Mouse (Mus musculus): ENCODE measurements around the gene Atm. TPM values are rescaled to one million over a fixed set of nuclear protein-coding genes. Genes with fewer than 3 reads are reported as not detected.

The Atm gene
- polyA plus RNA-seq, 1 experiment from 2014 or later = 17.7 TPM

DNA sequence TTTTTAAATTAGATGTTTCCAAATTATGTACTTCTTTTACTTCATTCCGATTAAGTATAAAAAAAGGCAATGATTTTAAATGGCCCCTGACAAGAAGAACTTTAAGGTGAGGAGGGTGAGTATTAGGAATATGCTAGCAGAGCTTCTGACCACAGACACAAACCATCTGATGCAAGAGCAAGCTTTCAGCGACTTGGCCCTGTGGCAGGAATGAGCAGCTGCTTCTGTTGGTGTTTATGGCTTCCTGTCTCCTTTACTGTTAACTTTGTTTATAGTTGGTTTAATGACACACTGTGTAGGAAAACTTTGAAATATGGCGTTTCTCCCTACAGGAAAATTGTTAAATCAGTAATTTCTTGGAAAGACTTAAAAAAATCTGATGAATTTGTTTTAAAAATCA, 108.9 kb downstream of the Atm start:
- H3K27me3 ChIP-seq (ENCODE audit: control insufficient read depth, insufficient read depth, low read length) = no peaks in the 10 kb centered on the region
- H3K9ac ChIP-seq (ENCODE audit: low read length) = no peak overlapping the region
- ATAC-seq (ENCODE audit: insufficient number of reproducible peaks, low FRiP score, low TSS enrichment, low read depth) = no peak
- H3K27ac ChIP-seq (replicated peaks; ENCODE audit: low read depth, low read length) = no peak overlapping the region
- no peaks in the 10 kb centered on the region for H3K36me3 ChIP-seq (ENCODE audit: control insufficient read depth, insufficient read depth, low read length)
- no peaks in the 10 kb centered on the region for H3K9me3 ChIP-seq (ENCODE audit: control insufficient read depth, low read length)
- DNase-seq (ENCODE audit: low spot score) = no peak
- H3K4me3 ChIP-seq (ENCODE audit: low read depth, low read length) = no peak overlapping the region
- WGBS = 50% methylated on average over 3 of the region's 3 CpGs
- no peak overlapping the region for H3K4me2 ChIP-seq (ENCODE audit: low read depth, severe bottlenecking)
- no peaks in the 10 kb centered on the region for H3K4me1 ChIP-seq (ENCODE audit: control insufficient read depth, insufficient read depth, low read length)

DNA sequence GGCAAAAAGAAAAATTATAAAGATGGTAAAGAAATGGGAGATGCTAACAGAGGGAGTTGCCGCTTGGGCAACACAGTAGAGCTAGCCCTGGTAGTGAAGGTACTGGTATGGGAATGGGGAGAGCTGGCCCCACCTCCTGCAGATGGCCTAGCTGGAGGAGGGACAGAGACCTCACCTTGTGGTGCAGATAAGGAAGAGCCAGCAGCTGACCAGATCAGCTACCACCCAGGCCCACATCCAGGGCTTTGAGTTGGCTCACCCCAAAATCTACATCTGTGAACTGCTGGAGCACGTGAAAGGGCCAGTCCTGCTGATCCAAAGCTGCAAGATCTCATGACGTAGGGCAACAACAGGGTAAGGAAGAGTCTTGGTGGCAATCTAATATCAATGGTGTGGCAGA, 109.8 kb downstream of the Atm start:
- DNase-seq (ENCODE audit: low spot score) = no peak

DNA sequence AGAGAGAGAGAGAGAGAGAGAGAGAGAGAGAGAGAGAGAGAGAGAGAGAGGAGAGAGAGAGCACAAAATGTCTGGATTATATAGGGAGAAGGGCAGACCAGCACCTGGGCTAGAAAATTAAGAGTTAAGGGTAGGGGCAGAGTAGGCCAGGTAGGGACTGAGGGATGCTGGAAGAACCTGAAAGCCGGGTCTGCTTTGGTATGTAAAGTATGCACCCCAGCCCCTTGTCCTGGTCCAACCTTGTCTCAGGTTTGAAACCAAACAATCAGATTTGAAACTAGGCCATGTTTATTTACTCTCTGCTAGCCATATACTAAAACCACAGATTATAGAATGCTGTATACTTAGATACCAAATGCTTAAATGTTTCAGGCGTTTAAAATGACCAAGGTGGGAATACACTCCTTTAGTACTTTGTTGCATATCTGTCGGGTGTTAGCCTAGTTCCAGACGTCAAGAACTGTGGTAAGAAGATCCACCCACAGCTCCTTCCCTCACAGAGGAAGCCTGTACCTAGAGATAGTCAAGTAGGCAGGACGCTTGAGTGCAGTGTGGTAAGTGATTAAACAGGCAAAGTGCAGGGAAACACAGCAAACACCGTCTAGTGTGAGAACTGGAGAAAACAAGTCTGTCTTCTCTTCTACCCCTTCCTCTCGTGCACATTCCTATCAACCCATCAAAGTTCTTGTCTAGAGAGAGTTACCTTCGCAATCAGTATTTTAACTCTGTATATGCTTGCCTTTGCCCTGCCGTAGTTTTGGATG, 114.2 kb downstream of the Atm start:
- H3K36me3 ChIP-seq (ENCODE audit: control insufficient read depth, insufficient read depth, low read length) = no peaks in the 10 kb centered on the region
- ATAC-seq (ENCODE audit: insufficient number of reproducible peaks, low FRiP score, low TSS enrichment, low read depth) (no peak), DNase-seq (ENCODE audit: low spot score) (no peak)
- no peaks in the 10 kb centered on the region for H3K9me3 ChIP-seq (ENCODE audit: control insufficient read depth, low read length)
- H3K27me3 ChIP-seq (ENCODE audit: control insufficient read depth, insufficient read depth, low read length) = no peaks in the 10 kb centered on the region
- H3K27ac ChIP-seq (replicated peaks; ENCODE audit: low read depth, low read length) = no peak overlapping the region
- 72% methylated on average over 9 of the region's 9 CpGs for WGBS
- no peak overlapping the region for H3K4me3 ChIP-seq (ENCODE audit: low read depth, low read length)
- H3K9ac ChIP-seq (ENCODE audit: low read length) = no peak overlapping the region
- H3K4me2 ChIP-seq (ENCODE audit: low read depth, severe bottlenecking) = no peak overlapping the region
- H3K4me1 ChIP-seq (ENCODE audit: control insufficient read depth, insufficient read depth, low read length) = no peaks in the 10 kb centered on the region

More for the DNA sequence above, 109.8 kb downstream of the Atm start:
- no peak overlapping the region for H3K27ac ChIP-seq (replicated peaks; ENCODE audit: low read depth, low read length)
- WGBS = 89% methylated on average over 3 of the region's 3 CpGs
- no peak overlapping the region for H3K4me2 ChIP-seq (ENCODE audit: low read depth, severe bottlenecking)
- no peaks in the 10 kb centered on the region for H3K9me3 ChIP-seq (ENCODE audit: control insufficient read depth, low read length)
- no peaks in the 10 kb centered on the region for H3K36me3 ChIP-seq (ENCODE audit: control insufficient read depth, insufficient read depth, low read length)
- no peak overlapping the region for H3K9ac ChIP-seq (ENCODE audit: low read length)
- H3K4me3 ChIP-seq (ENCODE audit: low read depth, low read length) = no peak overlapping the region
- no peak for ATAC-seq (ENCODE audit: insufficient number of reproducible peaks, low FRiP score, low TSS enrichment, low read depth)
- H3K4me1 ChIP-seq (ENCODE audit: control insufficient read depth, insufficient read depth, low read length) = no peaks in the 10 kb centered on the region
- no peaks in the 10 kb centered on the region for H3K27me3 ChIP-seq (ENCODE audit: control insufficient read depth, insufficient read depth, low read length)

DNA sequence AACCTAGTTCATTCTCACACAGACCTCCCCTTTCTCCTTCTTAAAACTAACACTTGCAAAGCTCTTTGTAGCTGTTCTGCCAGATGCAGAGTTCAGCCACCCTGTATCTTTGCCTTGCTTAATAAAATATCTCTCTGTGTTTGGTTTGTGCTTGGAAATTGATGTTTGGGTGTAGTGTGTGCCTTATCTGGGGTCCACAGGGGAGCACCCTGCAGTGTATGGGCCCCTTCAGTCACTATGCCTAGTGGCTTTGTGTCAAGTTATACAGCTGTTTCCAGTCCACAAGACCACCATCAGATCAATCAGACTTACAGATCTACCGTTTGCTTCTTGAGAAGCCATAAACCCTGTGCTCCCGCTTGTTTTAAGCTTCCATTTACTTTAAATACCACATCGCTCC, 127.1 kb downstream of the Atm start:
- ATAC-seq (ENCODE audit: insufficient number of reproducible peaks, low FRiP score, low TSS enrichment, low read depth) (no peak), DNase-seq (ENCODE audit: low spot score) (no peak)

DNA sequence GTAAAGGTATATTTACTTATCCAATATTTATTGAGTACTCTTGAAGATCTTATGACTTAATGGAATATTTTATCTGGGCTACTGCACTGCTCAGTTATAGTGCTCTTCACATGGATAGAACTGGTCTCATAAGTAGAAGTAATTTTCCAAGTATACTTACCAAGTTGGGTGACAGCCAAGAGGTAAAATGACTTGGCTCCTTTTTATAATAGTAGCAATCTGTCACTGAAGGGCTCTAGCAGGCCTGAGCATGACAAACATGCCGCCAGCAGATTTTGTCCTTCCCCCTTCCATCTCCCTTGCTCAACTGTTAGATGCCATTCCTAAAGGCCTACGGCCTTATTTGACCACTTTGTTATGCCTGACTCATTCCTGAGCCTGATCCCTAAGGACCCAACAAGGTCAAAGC, 127.6 kb downstream of the Atm start:
- Histone ChIP-seq H3K4me3 (ENCODE audit: low read depth, low read length) (no peak overlapping the region), H3K4me1 (ENCODE audit: control insufficient read depth, insufficient read depth, low read length) (peaks cover 3% of the 10 kb centered on the region; the same call in 1 of the 2 replicates), H3K36me3 (ENCODE audit: control insufficient read depth, insufficient read depth, low read length) (no peaks in the 10 kb centered on the region), H3K9ac (ENCODE audit: low read length) (no peak overlapping the region), H3K4me2 (ENCODE audit: low read depth, severe bottlenecking) (no peak overlapping the region), H3K27ac (replicated peaks; ENCODE audit: low read depth, low read length) (no peak overlapping the region), H3K27me3 (ENCODE audit: control insufficient read depth, insufficient read depth, low read length) (no peaks in the 10 kb centered on the region), H3K9me3 (ENCODE audit: control insufficient read depth, low read length) (no peaks in the 10 kb centered on the region)
- DNase-seq (ENCODE audit: low spot score) (no peak), ATAC-seq (ENCODE audit: insufficient number of reproducible peaks, low FRiP score, low TSS enrichment, low read depth) (no peak)
- WGBS = 91% methylated on average over 2 of the region's 2 CpGs

More for the DNA sequence above, 127.1 kb downstream of the Atm start:
- Histone ChIP-seq H3K4me3 (ENCODE audit: low read depth, low read length) (no peak overlapping the region), H3K36me3 (ENCODE audit: control insufficient read depth, insufficient read depth, low read length) (no peaks in the 10 kb centered on the region), H3K9ac (ENCODE audit: low read length) (no peak overlapping the region), H3K4me2 (ENCODE audit: low read depth, severe bottlenecking) (no peak overlapping the region), H3K27ac (replicated peaks; ENCODE audit: low read depth, low read length) (no peak overlapping the region), H3K4me1 (ENCODE audit: control insufficient read depth, insufficient read depth, low read length) (peaks cover 3% of the 10 kb centered on the region; the same call in 1 of the 2 replicates), H3K9me3 (ENCODE audit: control insufficient read depth, low read length) (no peaks in the 10 kb centered on the region), H3K27me3 (ENCODE audit: control insufficient read depth, insufficient read depth, low read length) (no peaks in the 10 kb centered on the region)
- 77% methylated on average over 3 of the region's 3 CpGs for WGBS

DNA sequence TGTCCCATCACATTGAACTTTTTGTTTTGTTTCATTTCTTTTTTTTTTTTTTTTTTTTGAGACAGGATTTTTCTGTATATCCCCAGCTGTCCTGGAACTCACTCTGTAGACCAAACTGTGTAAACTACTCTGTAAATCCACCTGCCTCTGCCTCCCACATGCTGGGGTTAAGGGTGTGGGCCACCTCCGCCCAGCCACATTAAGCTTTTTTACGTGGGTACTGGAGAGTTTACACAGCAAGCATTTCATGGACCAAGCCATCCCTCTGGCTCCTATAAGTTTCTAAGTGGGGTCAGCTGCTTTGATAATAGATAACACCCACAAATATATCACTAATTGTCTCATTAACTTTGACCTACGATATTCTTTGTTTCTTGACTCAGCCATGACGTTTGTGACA, 128.0 kb downstream of the Atm start:
- DNase-seq (ENCODE audit: low spot score) (no peak), ATAC-seq (ENCODE audit: insufficient number of reproducible peaks, low FRiP score, low TSS enrichment, low read depth) (no peak)
- Histone ChIP-seq H3K9me3 (ENCODE audit: control insufficient read depth, low read length) (no peaks in the 10 kb centered on the region), H3K27me3 (ENCODE audit: control insufficient read depth, insufficient read depth, low read length) (no peaks in the 10 kb centered on the region), H3K36me3 (ENCODE audit: control insufficient read depth, insufficient read depth, low read length) (no peaks in the 10 kb centered on the region), H3K27ac (replicated peaks; ENCODE audit: low read depth, low read length) (no peak overlapping the region), H3K4me1 (ENCODE audit: control insufficient read depth, insufficient read depth, low read length) (peaks cover 3% of the 10 kb centered on the region; the same call in 1 of the 2 replicates), H3K4me2 (ENCODE audit: low read depth, severe bottlenecking) (no peak overlapping the region), H3K9ac (ENCODE audit: low read length) (no peak overlapping the region), H3K4me3 (ENCODE audit: low read depth, low read length) (no peak overlapping the region)
- 87% methylated on average over 4 of the region's 4 CpGs for WGBS

DNA sequence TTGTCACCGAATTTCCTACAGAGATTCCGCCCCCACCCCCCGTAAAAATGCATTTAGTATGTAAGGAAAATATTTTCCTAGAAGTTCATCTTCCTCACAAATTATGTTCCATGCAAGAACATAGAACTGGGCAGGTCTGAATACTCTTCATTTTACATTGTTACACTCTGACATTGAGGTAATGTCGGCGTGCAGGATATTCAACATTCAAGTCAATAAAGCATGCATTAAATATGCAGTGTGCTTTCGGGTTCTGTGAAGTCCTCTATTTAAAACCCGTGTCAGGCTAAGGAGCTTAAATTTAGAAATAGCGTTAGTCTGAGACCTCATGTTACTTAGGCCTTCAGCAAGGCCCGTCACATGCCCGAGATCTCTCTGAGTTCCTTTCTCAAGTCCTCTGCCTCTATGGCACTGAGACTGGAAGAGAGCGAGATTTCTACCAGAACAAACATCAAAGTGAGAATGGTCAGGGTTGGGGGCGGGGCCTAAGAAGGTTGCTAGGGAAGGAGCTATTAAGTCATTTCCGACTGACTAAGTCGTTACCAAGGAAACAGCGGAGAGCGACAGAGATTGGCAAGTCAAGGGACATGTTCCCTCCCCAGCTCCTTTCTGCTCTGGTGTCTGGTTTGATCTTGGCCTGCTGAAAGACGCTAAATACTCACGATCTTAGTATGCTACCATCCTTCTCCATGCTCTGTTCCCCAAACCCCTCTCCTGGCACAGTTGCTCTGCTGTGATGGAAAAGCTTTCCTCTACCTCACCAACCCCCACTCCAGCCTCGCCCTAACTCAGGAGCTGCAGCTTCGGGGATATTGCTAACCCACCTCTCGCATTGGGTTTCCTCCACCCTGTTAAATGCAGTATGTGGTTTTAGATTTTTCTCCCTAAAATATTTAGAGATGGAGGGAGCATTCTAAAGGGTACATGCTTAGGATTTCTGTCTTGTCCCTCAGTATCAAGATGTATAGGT, 131.5 kb downstream of the Atm start:
- H3K9me3 ChIP-seq (ENCODE audit: control insufficient read depth, low read length) = no peaks in the 10 kb centered on the region
- WGBS = 25% methylated on average over 21 of the region's 21 CpGs
- H3K9ac ChIP-seq (ENCODE audit: low read length) = no peak overlapping the region
- peak overlapping the region; percentile 25; the same call in 1 of the 2 replicates for H3K27ac ChIP-seq (replicated peaks; ENCODE audit: low read depth, low read length)
- ATAC-seq (ENCODE audit: insufficient number of reproducible peaks, low FRiP score, low TSS enrichment, low read depth) (peak; percentile 78), DNase-seq (ENCODE audit: low spot score) (peak; percentile 87)
- no peaks in the 10 kb centered on the region for H3K36me3 ChIP-seq (ENCODE audit: control insufficient read depth, insufficient read depth, low read length)
- peak overlapping the region; percentile 42 for H3K4me2 ChIP-seq (ENCODE audit: low read depth, severe bottlenecking)
- no peaks in the 10 kb centered on the region for H3K27me3 ChIP-seq (ENCODE audit: control insufficient read depth, insufficient read depth, low read length)
- H3K4me1 ChIP-seq (ENCODE audit: control insufficient read depth, insufficient read depth, low read length) = peaks cover 5% of the 10 kb centered on the region; the same call in 1 of the 2 replicates
- peak overlapping the region; percentile 23 for H3K4me3 ChIP-seq (ENCODE audit: low read depth, low read length)

DNA sequence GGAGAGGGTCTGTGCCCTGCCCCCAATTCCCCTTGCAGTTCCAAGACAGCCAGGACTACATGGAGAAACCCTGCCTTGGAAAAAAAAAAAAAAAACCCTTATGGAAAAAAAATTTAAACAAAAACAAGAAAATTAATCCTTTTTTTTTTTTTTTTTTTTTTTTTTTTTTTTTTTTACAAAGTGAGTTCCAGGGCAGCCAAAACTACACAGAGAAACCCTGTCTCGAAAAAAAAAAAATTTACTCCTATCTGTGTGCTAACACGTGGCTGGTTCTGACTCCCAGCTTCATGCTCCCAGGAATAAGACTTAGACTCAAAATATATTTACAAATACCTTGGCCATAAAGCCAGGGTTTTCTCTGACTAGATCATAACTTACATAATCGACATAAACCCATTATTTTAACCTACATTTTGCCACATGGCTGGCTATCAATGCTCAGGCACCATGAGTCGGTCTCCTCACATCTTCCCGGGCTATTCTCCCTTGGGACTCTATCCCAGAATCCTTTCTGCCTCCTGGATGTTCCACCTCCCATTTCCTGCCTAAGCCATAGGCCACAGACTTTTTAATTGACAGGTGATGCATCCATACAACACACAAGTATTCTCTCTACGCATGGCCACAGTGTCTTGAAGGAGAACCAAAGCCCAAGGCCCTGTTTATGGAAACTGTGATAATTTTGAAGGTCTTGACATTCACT, 132.3 kb downstream of the Atm start:
- H3K27ac ChIP-seq (replicated peaks; ENCODE audit: low read depth, low read length) = no peak overlapping the region
- 84% methylated on average over 6 of the region's 6 CpGs for WGBS

More for the DNA sequence above, 132.3 kb downstream of the Atm start:
- ATAC-seq (ENCODE audit: insufficient number of reproducible peaks, low FRiP score, low TSS enrichment, low read depth) (no peak), DNase-seq (ENCODE audit: low spot score) (no peak)
- H3K9ac ChIP-seq (ENCODE audit: low read length) = no peak overlapping the region
- no peaks in the 10 kb centered on the region for H3K27me3 ChIP-seq (ENCODE audit: control insufficient read depth, insufficient read depth, low read length)
- H3K4me3 ChIP-seq (ENCODE audit: low read depth, low read length) = no peak overlapping the region
- H3K4me1 ChIP-seq (ENCODE audit: control insufficient read depth, insufficient read depth, low read length) = peaks cover 5% of the 10 kb centered on the region; the same call in 1 of the 2 replicates
- no peaks in the 10 kb centered on the region for H3K36me3 ChIP-seq (ENCODE audit: control insufficient read depth, insufficient read depth, low read length)
- H3K9me3 ChIP-seq (ENCODE audit: control insufficient read depth, low read length) = no peaks in the 10 kb centered on the region
- no peak overlapping the region for H3K4me2 ChIP-seq (ENCODE audit: low read depth, severe bottlenecking)
